Mouse (Mus musculus) large intestine, adult 2 months (tissue): ENCODE measurements around the gene Frem3. TPM values are rescaled to one million over a fixed set of nuclear protein-coding genes. Genes with fewer than 3 reads are reported as not detected.

ENCODE experiments used
- DNase-seq: peaks from one replicate; pipeline ENCODE4 v3.0.0-alpha.2; 2012; ENCODE audit warnings: low read depth, low spot score
- WGBS: fragments of 180-500 bp; shearing (Covaris S2); methylation state at CpG from one replicate; pipeline ENCODE4 v1.1.7; 2018; 5-methylcytosine and 5-hydroxymethylcytosine counted together
- polyA plus RNA-seq: library from polyadenylated mRNA; depleted of rRNA; stranded (reverse); fragments of >200 nt; gene quantifications from 2 replicates; pipeline ENCODE4 v1.2.3, GENCODE M21; 2012; rRNA removed

Frem3 gene
- polyA plus RNA-seq, 1 experiment = 0.01 TPM

DNA sequence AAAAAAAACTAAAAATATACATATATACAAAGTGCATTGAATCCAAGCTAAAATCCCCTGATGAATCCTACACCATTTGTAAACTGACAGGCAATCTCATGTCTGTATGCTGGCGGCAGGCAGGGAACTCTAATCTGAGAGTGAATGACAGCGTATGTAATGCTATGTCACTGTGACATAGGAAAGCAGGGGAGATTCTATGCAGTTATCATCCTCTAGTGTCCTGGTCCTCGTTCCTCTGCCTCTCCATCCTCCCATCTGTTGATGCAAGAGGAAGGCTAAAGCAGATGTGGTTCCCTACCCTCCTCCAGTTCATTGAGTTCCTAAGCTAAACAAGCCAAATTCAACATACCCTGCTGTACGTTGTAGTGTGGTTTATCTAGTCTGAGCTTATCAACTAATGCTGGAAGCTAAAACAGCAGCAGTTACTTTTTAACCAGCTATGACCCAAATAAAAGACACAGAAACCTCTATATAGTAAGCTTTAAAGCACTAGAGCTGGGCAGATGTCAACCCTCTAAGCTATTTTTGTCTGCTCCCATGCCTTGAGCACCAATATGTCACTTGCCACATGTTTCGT is 73.0 kb downstream of the Frem3 start:
- DNase-seq = no peak
- WGBS = 44% methylated on average over 5 of the region's 5 CpGs

DNA sequence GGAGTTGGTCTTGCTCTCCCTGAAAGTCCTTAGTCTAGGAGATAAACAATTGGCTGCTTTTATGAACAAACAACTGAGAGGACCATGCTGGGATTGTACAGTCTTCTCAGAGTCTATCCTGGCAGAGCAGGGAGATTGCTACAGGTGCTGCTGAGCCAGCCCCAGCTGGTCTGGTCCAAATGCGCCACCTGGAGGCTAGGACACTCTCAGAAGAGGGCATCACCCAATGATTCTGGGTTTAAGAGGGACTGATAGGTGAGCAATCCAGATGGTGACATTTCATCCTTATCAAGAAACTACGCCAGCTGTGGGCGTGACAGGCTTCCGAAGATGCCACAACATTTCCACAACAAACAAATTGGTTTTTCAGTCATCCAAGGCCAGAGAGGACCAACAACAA is 77.3 kb downstream of the Frem3 start:
- DNase-seq = peak; percentile 43
- 23% methylated on average over 4 of the region's 4 CpGs for WGBS

DNA sequence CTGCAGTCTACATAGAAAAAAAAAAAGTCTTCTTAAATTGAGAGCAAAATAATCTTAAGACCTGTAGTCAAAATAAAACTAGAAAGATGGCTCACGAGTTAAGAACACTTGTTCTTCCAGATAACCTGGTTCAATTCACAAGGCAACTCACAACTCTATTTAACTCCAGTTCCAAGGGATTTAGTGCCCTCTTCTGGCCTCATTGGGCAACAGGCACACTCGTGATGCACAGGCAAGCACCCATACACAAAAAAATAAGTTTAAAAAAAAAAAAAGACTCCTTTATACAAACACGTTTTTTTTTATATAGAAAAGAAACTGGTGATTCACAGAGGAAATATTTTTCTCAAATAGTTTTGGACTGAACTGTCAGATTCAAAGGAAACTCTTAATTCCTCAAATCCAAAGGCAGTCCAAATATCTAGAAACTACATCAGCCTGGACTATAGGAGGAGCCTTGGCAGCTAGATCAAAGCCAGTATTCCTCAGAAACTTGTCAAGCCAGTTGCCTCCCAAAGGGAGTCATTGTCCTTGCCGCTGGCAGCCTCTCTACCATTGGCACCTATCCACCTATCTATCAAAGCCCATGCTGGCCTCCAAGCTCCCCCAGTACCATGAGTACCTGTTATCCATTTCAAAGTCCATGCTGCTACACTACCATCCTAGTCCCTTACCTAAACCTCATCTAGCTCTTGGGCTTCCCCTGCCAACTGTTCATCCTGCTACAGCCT is 100.0 kb downstream of the Frem3 start:
- WGBS = 37% methylated on average over 4 of the region's 4 CpGs

DNA sequence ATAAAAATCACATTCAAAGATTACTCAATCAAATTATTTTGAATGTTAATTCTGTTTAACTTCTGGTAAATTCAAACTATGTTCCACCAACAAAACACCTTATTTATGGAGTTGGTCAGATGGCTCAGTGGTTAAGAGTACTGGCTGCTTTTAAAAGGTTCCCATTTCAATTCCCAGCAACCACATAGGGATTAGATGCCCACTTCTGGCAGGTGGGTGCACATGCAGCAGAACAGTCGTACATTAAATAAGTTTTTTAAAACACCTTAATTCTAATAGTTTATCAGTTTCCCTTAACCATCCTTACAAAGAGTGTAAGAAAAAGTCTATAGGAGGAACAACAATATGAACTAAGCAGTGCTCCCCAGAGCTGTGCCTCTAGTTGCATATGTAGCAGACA is 103.6 kb downstream of the Frem3 start:
- no peak for DNase-seq

More for the DNA sequence above, 100.0 kb downstream of the Frem3 start:
- peak; percentile 22 for DNase-seq

DNA sequence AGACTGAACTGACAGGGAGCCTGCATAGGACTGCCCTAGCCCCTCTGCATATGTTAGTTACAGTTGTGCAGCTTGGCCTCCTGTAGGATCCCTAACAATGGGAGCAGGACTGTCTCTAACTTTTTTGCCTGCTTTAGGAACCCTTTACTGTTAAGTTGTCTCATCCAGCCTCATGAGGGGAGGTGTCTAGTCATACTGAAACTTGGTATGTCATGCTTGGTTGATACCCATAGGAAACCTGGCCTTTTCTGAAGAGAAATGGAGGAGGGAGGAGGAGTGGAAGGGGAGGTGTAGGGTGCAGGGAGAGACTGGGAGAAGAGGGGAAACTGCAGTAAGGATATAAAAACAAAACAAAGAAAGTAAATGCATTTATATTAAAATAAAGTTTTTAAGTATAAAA is 121.4 kb downstream of the Frem3 start:
- DNase-seq = no peak

More for the DNA sequence above, 103.6 kb downstream of the Frem3 start:
- WGBS = 93% methylated on average over 1 of the region's 1 CpGs

DNA sequence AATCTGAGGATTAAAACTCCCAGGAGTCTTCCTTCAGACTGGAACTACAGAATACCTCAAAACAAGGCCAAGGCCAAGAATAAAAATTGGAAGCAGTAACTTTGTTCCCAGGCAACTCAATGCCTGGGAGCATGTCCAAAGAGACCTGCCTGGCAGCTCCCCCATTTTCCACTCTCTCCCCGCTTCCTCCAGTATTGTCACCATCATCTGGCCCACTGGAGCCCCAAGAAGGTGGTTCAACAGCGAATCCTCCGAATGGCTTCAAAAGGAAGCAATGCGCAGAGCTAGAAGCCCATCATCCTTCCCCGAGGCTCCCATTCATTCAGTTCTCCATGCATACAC is 127.1 kb downstream of the Frem3 start:
- WGBS = 1% methylated on average over 5 of the region's 5 CpGs
- DNase-seq = no peak

DNA sequence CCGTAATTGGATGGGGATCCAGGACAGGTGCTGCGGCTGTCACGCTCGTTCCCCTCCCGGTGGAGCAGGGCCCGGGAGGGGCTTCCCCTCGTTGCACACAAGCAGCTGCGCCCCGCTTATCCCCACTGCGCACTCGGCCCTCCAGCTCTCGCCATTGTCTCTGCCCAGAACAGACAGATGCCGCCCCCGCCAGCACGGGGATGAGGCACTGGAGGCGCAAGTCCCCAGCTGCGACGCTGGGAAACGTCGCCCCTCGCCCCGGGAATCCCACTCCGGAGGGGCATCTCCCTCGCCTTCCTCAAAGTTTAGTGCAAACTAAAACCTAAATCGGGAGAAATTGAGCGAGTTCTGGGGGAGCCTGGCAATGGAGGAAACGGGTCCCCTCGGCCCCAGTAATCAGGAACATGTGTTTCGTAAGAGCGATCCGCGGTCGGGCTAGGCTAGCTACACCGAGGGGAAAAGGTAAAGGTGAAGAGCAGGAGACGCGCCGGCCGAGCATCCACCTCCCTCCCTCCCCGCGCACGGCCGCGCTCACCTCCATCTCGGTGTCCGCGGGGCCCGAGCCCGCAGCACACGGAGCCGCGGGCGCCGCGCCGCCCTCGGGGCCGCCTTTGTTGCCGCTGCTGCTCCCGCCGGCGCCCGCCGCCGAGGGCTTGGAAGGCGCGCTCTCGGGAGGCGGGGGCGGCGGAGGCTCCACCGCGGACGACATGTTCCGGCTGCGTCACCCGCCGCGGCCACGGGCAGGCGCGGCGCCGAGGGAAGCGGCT is 127.7 kb downstream of the Frem3 start:
- WGBS = under 1% methylated on average over 84 of the region's 84 CpGs

DNA sequence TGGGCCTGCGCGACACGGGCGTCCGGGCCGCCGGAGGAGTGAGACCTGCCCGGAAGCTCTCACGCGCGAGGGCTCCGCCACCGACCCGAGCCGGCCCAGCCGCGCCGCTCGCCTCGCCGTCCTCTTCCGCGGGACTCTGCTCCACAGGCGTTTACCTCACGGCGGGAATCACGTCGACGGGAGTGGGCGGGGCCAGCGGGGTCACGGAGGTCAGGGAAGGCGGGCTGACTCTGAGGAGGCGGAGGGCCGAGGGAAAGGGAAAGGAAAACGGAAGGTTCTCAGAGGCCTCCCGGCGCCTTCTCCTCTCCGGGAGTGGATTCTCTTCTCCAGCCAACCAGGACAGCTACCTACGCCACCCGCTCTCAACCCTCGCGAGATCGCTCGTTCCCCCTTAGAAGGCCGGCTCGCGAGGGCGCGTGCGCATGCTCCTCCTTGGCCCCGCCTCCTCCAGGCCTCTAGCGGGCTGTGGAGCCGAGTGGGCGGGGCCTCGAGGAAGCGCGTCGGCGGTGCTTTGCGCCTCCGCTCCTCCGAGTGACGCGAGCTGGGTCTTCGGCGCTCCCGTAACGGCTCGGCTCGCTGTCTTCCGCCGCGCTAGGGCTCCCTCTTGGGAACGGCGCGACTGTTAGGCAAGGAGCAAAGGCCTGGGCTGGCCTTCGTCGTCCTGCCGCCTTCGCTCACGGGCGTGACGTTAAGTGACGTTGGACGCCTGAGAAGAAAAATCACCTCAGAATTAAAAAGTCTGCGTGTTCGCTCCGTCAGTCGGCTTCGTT is 128.5 kb downstream of the Frem3 start, which contains the start of gene Smarca5:
Smarca5 (minus strand) TSS at position 343 of the 770 bp plus-strand sequence.
- DNase-seq = peak; percentile 52
- under 1% methylated on average over 87 of the region's 91 CpGs for WGBS

More for the DNA sequence above, 127.7 kb downstream of the Frem3 start:
- DNase-seq = no peak

DNA sequence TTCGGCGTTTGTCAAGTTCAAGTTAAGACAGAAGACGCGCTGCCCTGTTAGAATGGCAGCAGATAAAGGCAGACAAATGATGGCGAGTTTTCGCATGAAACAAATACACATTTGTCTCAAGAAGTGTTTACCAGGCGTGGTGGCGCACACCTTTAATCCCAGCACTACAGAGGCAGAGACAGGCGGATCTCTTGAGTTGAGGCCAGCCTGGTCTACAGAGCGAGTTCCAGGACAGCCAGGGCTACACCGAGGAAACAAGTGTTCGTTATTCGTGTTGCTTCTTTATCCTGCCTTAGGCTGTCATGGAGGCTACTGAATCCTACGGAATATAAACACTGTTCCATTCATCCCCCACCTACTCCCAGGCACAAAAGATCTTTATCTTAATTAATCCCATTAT is 129.1 kb downstream of the Frem3 start:
- WGBS = 8% methylated on average over 14 of the region's 14 CpGs
- DNase-seq = no peak

Other genes with a start within 250 kb of the Frem3 start
- gene Gypa, start 117.3 kb upstream of the Frem3 start, polyA plus RNA-seq = not detected in 2 replicates
- 3.4 and 6.1 TPM in 2 replicates for gene Smarca5, start 128.4 kb downstream of the Frem3 start, polyA plus RNA-seq